Mouse (Mus musculus) G1E (cell line): ENCODE measurements around the gene Dnajc5. TPM values are rescaled to one million over a fixed set of nuclear protein-coding genes. Genes with fewer than 3 reads are reported as not detected.

ENCODE experiments used
- ATAC-seq: 2 replicates; pipeline ENCODE4 v1.8.0; 2016; ENCODE audit warnings: mild to moderate bottlenecking; ENCODE audit not compliant: insufficient number of reproducible peaks, poor library complexity, low FRiP score, severe bottlenecking; ENCODE audit errors: extremely low read depth
- DNase-seq: peaks from one replicate; pipeline ENCODE4 v3.0.0; 2012; ENCODE audit warnings: low spot score
- H3K27me3 ChIP-seq: 2 replicates; pipeline ENCODE4 v1.6.1; 2012; ENCODE audit warnings: mild to moderate bottlenecking, low read length, inconsistent platforms; ENCODE audit not compliant: insufficient read depth
- H3K36me3 ChIP-seq: replicated peaks from 2 replicates; pipeline ENCODE3; 2012; ENCODE audit warnings: mild to moderate bottlenecking, inconsistent platforms
- H3K4me1 ChIP-seq: 2 replicates; pipeline ENCODE4 v1.6.1; 2012; ENCODE audit warnings: low read depth, low read length, inconsistent platforms, mixed read lengths; ENCODE audit not compliant: insufficient read depth
- H3K4me3 ChIP-seq: 2 replicates; pipeline ENCODE4 v1.5.1; 2012; ENCODE audit warnings: low read depth, mild to moderate bottlenecking, inconsistent platforms, low read length, moderate library complexity, mixed read lengths
- H3K9me3 ChIP-seq: replicated peaks from 2 replicates; pipeline ENCODE4 v1.6.1; 2012; ENCODE audit warnings: inconsistent platforms
- CTCF ChIP-seq: IDR thresholded peaks from 2 replicates; pipeline ENCODE4 v1.5.1; 2012; ENCODE audit warnings: low read depth, low read length, inconsistent platforms, mixed read lengths
- GATA1 ChIP-seq: IDR thresholded peaks from 2 replicates; pipeline ENCODE4 v1.6.1; 2012; ENCODE audit warnings: borderline replicate concordance, low read length, inconsistent platforms, mixed read lengths
- GATA2 ChIP-seq: IDR thresholded peaks from 2 replicates; pipeline ENCODE4 v1.6.1; 2012; ENCODE audit warnings: low read depth, low read length, inconsistent platforms, borderline replicate concordance
- POLR2AphosphoS5 ChIP-seq: IDR thresholded peaks from 2 replicates; pipeline ENCODE4 v1.6.1; 2012; ENCODE audit warnings: low read depth, low read length, inconsistent platforms; ENCODE audit not compliant: insufficient replicate concordance
- TAL1 ChIP-seq: conservative IDR thresholded peaks from 2 replicates; pipeline ENCODE4 v1.6.1; 2012; ENCODE audit warnings: low read depth, low read length, inconsistent platforms, mixed read lengths
- polyA plus RNA-seq: library from polyadenylated mRNA; stranded (reverse); fragments of >175 nt; gene quantifications from 2 replicates; pipeline ENCODE4 v1.2.3, GENCODE M21; 2012
- total RNA-seq, 2 experiments: library from RNA; stranded (forward) in 1 of 2; stranded (reverse) in 1 of 2; fragments of 200-1000 nt in 1 of 2; fragments of >200 nt in 1 of 2; fragmentation: Nextera tagmentation in 1 of 2; gene quantifications; 2 replicates each; pipeline ENCODE4 v1.2.3; 2014 to 2017

Gene Dnajc5
- total and polyA plus RNA-seq, 3 experiments = 34.3 to 52.7 (median 41.9) TPM

DNA sequence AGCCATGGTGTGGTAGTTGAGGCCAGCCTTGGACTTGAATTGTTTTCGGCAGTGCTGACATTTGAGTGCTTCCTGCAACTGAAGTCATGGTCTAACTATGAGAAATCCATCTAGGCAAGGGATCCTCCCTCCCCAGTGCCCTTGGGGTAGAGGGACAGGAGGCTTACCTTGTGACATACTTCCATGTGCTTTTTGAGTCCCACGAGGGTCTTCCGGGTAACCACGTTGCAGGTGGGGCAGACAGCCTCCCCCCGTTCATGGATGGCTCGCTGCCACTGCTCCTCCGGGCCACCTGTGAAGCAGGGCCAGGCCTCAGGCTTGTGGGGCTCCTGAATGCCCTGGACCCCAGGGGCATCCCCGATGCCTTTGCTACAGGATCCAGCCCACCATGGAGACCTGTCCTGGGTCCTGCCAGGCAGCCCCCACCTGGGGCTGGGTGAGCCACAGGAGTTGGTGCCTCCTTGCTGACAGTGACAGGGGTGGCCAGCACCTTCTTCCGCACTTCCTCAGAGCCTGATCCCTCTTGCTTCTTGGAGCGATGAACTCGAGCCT is 68.0 kb downstream of the Dnajc5 start:
- Histone ChIP-seq H3K27me3 (no peaks in the 10 kb centered on the region), H3K4me1 (peaks cover 54% of the 10 kb centered on the region), H3K4me3 (no peak overlapping the region), H3K9me3 (no peaks in the 10 kb centered on the region), H3K36me3 (peaks cover 82% of the 10 kb centered on the region)
- no peak for DNase-seq
- ATAC-seq = no peak
- TF ChIP-seq CTCF (no peak), POLR2AphosphoS5 (no peak), GATA1 (no peak), TAL1 (no peak), GATA2 (no peak)

DNA sequence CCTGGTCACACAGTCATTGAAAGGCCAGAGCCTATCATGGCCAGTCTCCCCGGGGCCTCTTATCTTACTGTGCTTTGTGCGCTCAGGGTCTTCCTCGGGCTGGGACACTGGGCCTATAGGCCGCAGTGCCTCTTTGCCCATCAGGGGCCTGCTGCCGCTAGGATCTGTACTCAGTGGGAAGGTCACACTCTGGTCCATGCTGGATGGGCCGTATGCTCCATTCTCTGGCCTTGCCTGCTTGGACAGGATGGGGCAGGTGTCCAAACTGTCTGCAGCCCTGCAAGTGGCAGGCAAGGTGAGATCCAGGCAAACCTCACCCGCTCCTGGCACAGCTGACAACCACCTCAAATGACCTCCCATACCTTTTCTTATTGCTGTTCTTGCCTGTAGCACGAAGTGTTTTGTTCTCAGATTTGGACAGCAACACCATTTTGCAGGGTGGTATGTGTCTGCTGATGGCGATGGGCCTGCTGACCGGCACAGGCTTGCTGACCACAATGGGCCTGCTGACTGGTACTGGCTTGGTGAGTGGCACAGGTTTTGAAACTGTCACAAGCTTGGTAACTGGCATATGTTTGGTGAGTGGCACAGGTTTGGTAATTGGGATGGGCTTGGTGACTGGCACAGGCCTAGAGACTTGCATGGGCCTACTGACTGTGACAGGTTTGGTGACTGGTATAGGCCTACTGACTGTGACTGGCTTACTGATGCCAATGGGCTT is 68.9 kb downstream of the Dnajc5 start:
- peaks cover 48% of the 10 kb centered on the region for H3K4me1 ChIP-seq
- peaks cover 74% of the 10 kb centered on the region for H3K36me3 ChIP-seq
- ATAC-seq (no peak), DNase-seq (no peak)
- H3K9me3 ChIP-seq = no peaks in the 10 kb centered on the region
- no peak overlapping the region for H3K4me3 ChIP-seq
- H3K27me3 ChIP-seq = no peaks in the 10 kb centered on the region
- TF ChIP-seq CTCF (no peak), POLR2AphosphoS5 (0 out of 2 replicates have a peak, but pooled peaks have one; percentile 36)

DNA sequence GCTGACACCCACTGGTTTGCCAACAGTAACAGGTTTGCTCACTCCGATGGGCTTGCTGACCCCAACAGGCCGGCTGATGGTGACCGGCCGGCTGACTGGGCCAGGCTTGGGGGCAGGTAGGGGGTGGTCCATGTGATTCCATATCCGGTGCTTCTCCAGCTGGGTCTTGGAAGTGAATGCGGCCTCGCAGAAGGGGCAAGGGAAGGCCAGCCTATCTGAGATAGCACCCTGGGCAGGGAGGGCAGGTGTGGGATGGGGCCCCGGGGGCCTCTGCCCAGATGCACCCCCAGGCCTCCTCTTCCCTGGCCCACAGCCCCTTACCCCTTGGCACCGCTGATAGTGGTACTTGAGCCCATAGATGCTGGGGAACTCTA is 69.4 kb downstream of the Dnajc5 start:
- no peak for ATAC-seq
- H3K4me1 ChIP-seq = peaks cover 43% of the 10 kb centered on the region
- no peaks in the 10 kb centered on the region for H3K27me3 ChIP-seq
- no peak for TF ChIP-seq POLR2AphosphoS5
- TF ChIP-seq CTCF = no peak
- TF ChIP-seq GATA2 = no peak
- no peak for TF ChIP-seq TAL1
- no peak for TF ChIP-seq GATA1
- no peak for DNase-seq
- peaks cover 68% of the 10 kb centered on the region for H3K36me3 ChIP-seq
- H3K4me3 ChIP-seq = no peak overlapping the region
- H3K9me3 ChIP-seq = no peaks in the 10 kb centered on the region

DNA sequence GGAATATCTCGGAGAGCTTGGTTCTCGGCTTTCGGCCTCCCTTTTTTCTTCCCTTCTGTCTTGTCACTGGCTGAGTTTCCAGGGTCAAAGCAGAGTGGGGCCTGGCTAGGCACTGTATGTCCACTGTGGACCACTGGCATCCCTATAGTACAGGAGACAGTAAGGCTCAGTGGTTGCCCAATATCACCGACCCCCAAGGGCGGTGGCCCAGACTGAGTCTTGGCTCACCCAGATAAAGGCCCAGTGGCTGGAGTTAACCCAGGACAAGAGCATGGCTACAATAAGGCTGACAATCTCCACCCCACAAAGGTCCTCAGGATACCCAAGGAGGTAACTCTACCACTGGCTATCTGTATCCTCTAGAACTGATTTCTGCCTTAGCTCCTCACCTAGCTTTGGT is 70.2 kb downstream of the Dnajc5 start:
- peaks cover 46% of the 10 kb centered on the region for H3K4me1 ChIP-seq
- no peaks in the 10 kb centered on the region for H3K27me3 ChIP-seq
- no peaks in the 10 kb centered on the region for H3K9me3 ChIP-seq
- ATAC-seq (no peak), DNase-seq (no peak)
- no peak overlapping the region for H3K4me3 ChIP-seq
- peaks cover 64% of the 10 kb centered on the region for H3K36me3 ChIP-seq
- no peak for TF ChIP-seq POLR2AphosphoS5
- no peak for TF ChIP-seq CTCF
- TF ChIP-seq GATA2 = no peak
- no peak for TF ChIP-seq GATA1
- no peak for TF ChIP-seq TAL1

DNA sequence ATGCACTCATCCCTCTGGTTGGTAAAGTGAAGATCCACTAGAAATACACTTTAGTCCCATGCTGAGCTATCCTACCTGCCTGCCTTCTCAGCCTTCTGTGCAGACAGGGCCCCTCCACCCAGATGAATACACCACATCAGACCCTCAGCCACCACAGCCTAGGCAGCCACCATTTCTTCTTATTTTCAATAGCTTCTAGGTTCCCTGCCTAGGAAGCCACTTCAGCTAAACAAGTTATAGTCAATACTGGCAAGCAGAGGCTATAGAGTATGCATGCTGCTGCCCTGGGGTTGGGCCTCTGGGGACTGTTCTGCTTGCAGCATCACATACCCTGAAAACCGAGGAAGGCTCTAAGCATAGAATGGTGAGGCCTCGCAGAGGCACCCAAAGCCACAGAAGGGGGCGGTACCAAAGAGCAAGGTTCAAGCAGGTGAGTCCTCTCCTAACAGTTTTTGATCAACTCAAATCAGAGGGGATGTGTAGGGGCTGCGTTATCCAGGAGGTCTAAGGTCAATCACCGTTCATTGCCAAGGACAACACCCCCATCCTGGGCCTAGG is 71.3 kb downstream of the Dnajc5 start, which contains the start of gene Prpf6:
Prpf6 (plus strand) TSS at position 341 of the 558 bp plus-strand sequence.
- TF ChIP-seq GATA1 (no peak), CTCF (no peak), POLR2AphosphoS5 (no peak), GATA2 (no peak), TAL1 (no peak)
- ATAC-seq (no peak), DNase-seq (no peak)
- Histone ChIP-seq H3K9me3 (no peaks in the 10 kb centered on the region), H3K36me3 (peaks cover 64% of the 10 kb centered on the region), H3K4me1 (peaks cover 48% of the 10 kb centered on the region), H3K27me3 (no peaks in the 10 kb centered on the region), H3K4me3 (peak within 1 kb of the TSS; percentile 80)

DNA sequence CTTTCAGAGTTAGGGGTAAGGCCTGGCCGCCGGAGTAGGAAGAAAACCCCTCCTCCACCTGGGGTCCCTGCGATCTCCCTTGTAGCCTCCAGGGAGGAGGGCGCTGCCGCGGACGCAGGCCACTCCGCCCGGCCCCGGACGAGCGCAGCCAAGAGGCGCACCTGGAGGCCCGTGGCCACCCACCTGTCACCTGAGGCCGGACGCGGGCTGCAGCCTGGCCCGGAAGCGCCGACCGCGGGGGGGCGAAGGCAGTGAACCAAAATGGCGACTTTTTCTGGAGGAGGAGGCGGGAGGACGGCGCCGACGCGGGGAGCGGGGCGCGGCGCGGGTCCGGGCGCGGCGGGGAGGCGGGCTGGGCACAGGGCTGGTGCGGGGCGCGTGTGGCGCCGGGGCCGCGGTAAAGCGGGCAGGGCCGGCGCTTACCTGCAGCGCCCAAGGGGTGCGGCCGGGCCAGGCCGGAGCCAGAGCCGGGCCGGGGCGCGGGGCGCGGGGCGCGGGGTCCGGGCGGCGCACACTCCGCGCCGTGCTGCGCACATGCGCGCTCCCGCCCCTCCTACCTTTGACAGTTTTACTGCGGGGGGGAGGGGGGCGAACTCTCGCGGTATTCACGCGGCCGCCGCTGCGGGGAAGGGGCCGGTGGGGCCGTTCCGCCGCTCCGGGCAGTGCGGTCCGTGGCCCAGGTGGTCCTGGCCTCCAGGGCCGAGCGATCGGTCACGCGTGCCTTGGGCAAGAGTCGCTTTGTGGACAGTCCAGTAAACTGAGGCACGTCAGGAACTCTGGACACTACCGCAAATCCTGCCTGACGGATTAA is 72.2 kb downstream of the Dnajc5 start, which contains the start of gene Zfp512b:
Zfp512b (minus strand) TSS at position 573 of the 811 bp plus-strand sequence.
- H3K27me3 ChIP-seq = no peaks in the 10 kb centered on the region
- peaks cover 55% of the 10 kb centered on the region for H3K4me1 ChIP-seq
- TF ChIP-seq GATA1 = no peak
- TF ChIP-seq CTCF = no peak
- TF ChIP-seq TAL1 = no peak
- TF ChIP-seq GATA2 = no peak
- TF ChIP-seq POLR2AphosphoS5 = no peak
- no peaks in the 10 kb centered on the region for H3K9me3 ChIP-seq
- DNase-seq (peak; percentile 80), ATAC-seq (no peak; the same call in 1 of the 2 replicates)
- H3K4me3 ChIP-seq = peak within 1 kb of the TSS; percentile 80
- peaks cover 65% of the 10 kb centered on the region for H3K36me3 ChIP-seq
